Mouse (Mus musculus): ENCODE measurements at regions not wholly inside any gene's neighbourhood (a gene's known extent, or its start where the extent isn't known, plus 50 kb on each side); places are given as distances from the start of the nearest gene placed in this dataset.
A peak's percentile ranks its signal among the peaks of the same experiment; 100 is the strongest.

GRCm38 (mm10) chr14:15273107-15273506, 165.7 kb downstream of the Lrrc3b start:
- DNase-seq (ENCODE audit: low spot score in 2 of 2), result no peak

- DNase-seq (ENCODE audit: low spot score in 2 of 2), result no peak
Observed at GRCm38 (mm10) chr14:15272364-15272763, 166.4 kb downstream of the Lrrc3b start.

- no peak for DNase-seq (ENCODE audit: low spot score in 2 of 2)
Observed at GRCm38 (mm10) chr14:15266287-15266686, 172.5 kb downstream of the Lrrc3b start.

- DNase-seq (ENCODE audit: low spot score in 2 of 2), result peak in 1 of 2 experiments; percentile 18
Observed at GRCm38 (mm10) chr14:15262996-15263395, 175.8 kb downstream of the Lrrc3b start.

- DNase-seq (ENCODE audit: low spot score in 2 of 2), result peak; percentile 5 to 11
Observed at GRCm38 (mm10) chr14:15255729-15256128, 183.1 kb downstream of the Lrrc3b start.

GRCm38 (mm10) chr14:15205626-15206025, 233.2 kb downstream of the Lrrc3b start:
- no peak for DNase-seq (ENCODE audit: low spot score in 2 of 2)

- DNase-seq (ENCODE audit: low spot score in 2 of 2), result no peak
Observed at GRCm38 (mm10) chr14:15204284-15204683, 234.5 kb downstream of the Lrrc3b start.
